Mouse (Mus musculus): ENCODE measurements around the gene Klhl28. TPM values are rescaled to one million over a fixed set of nuclear protein-coding genes. Genes with fewer than 3 reads are reported as not detected.
A peak's percentile ranks its signal among the peaks of the same experiment; 100 is the strongest.

Gene Klhl28
- polyA plus RNA-seq (2014; fragmentation: Nextera tagmentation; extraction: Ambion mirVana), result 12.3 and 15.0 TPM in 2 replicates

- peak within 1 kb of the TSS; percentile 93 for H3K4me2 ChIP-seq (ENCODE audit: low read length)
- H3K36me3 ChIP-seq (ENCODE audit: control insufficient read depth, insufficient read depth, low read length), result no peaks in the 10 kb centered on the region
- peak; percentile 98 for DNase-seq (ENCODE audit: low spot score)
- H3K9me3 ChIP-seq (ENCODE audit: control insufficient read depth, low read length), result no peaks in the 10 kb centered on the region
- peak; percentile 100 for ATAC-seq (replicated peaks; ENCODE audit: low FRiP score, low TSS enrichment, low read depth)
- H3K27me3 ChIP-seq (replicated peaks; ENCODE audit: control insufficient read depth, insufficient read depth, low read length), result no peaks in the 10 kb centered on the region
- peak within 1 kb of the TSS; percentile 88 for H3K27ac ChIP-seq (ENCODE audit: low read depth)
- under 1% methylated on average over 45 of the region's 45 CpGs for WGBS
- peak within 1 kb of the TSS; percentile 92 for H3K4me3 ChIP-seq (ENCODE audit: low read depth, low read length)
- H3K9ac ChIP-seq (ENCODE audit: low read length), result peak within 1 kb of the TSS; percentile 86
- H3K4me1 ChIP-seq (replicated peaks; ENCODE audit: control insufficient read depth, insufficient read depth, low read length), result peaks cover 18% of the 10 kb centered on the region
Observed at GRCm38 (mm10) chr12:64965124-64966026, at the start of gene Klhl28, which contains the start of gene Togaram1. Gene Klhl28, minus strand, starts transcription at chr12:64965534. Gene Togaram1, plus strand, starts transcription at chr12:64965804.

GRCm38 (mm10) chr12:65007725-65008124 lies 42.4 kb upstream of the Klhl28 start:
- Histone ChIP-seq H3K4me1 (replicated peaks; ENCODE audit: control insufficient read depth, insufficient read depth, low read length) (no peaks in the 10 kb centered on the region), H3K4me3 (ENCODE audit: low read depth, low read length) (no peak overlapping the region), H3K27me3 (replicated peaks; ENCODE audit: control insufficient read depth, insufficient read depth, low read length) (no peaks in the 10 kb centered on the region), H3K4me2 (ENCODE audit: low read length) (no peak overlapping the region), H3K36me3 (ENCODE audit: control insufficient read depth, insufficient read depth, low read length) (peaks cover 87% of the 10 kb centered on the region), H3K9ac (ENCODE audit: low read length) (no peak overlapping the region), H3K9me3 (ENCODE audit: control insufficient read depth, low read length) (no peaks in the 10 kb centered on the region), H3K27ac (ENCODE audit: low read depth) (no peak overlapping the region)
- ATAC-seq (replicated peaks; ENCODE audit: low FRiP score, low TSS enrichment, low read depth) (no peak), DNase-seq (ENCODE audit: low spot score) (no peak)
- 86% methylated on average over 3 of the region's 3 CpGs for WGBS

- Histone ChIP-seq H3K4me3 (ENCODE audit: low read depth, low read length) (no peak overlapping the region), H3K27ac (ENCODE audit: low read depth) (no peak overlapping the region), H3K9me3 (ENCODE audit: control insufficient read depth, low read length) (no peaks in the 10 kb centered on the region), H3K4me2 (ENCODE audit: low read length) (no peak overlapping the region), H3K27me3 (replicated peaks; ENCODE audit: control insufficient read depth, insufficient read depth, low read length) (no peaks in the 10 kb centered on the region), H3K4me1 (replicated peaks; ENCODE audit: control insufficient read depth, insufficient read depth, low read length) (no peaks in the 10 kb centered on the region), H3K9ac (ENCODE audit: low read length) (no peak overlapping the region), H3K36me3 (ENCODE audit: control insufficient read depth, insufficient read depth, low read length) (peaks cover 54% of the 10 kb centered on the region)
- no peak for ATAC-seq (replicated peaks; ENCODE audit: low FRiP score, low TSS enrichment, low read depth)
- no peak for DNase-seq (ENCODE audit: low spot score)
- 90% methylated on average over 1 of the region's 1 CpGs for WGBS
Observed at GRCm38 (mm10) chr12:64977518-64977917, 12.2 kb upstream of the Klhl28 start.

- no peak for DNase-seq (ENCODE audit: low spot score)
- H3K9me3 ChIP-seq (ENCODE audit: control insufficient read depth, low read length), result no peaks in the 10 kb centered on the region
- H3K4me1 ChIP-seq (replicated peaks; ENCODE audit: control insufficient read depth, insufficient read depth, low read length), result peaks cover 8% of the 10 kb centered on the region
- no peak overlapping the region for H3K4me2 ChIP-seq (ENCODE audit: low read length)
- no peaks in the 10 kb centered on the region for H3K27me3 ChIP-seq (replicated peaks; ENCODE audit: control insufficient read depth, insufficient read depth, low read length)
- peaks cover 44% of the 10 kb centered on the region for H3K36me3 ChIP-seq (ENCODE audit: control insufficient read depth, insufficient read depth, low read length)
- ATAC-seq (replicated peaks; ENCODE audit: low FRiP score, low TSS enrichment, low read depth), result no peak
- H3K4me3 ChIP-seq (ENCODE audit: low read depth, low read length), result no peak overlapping the region
- WGBS, result 44% methylated on average over 1 of the region's 1 CpGs
- H3K27ac ChIP-seq (ENCODE audit: low read depth), result no peak overlapping the region
- no peak overlapping the region for H3K9ac ChIP-seq (ENCODE audit: low read length)
Observed at GRCm38 (mm10) chr12:64976191-64976590, 10.9 kb upstream of the Klhl28 start.

GRCm38 (mm10) chr12:64975558-64975957 lies 10.2 kb upstream of the Klhl28 start:
- Histone ChIP-seq H3K9me3 (ENCODE audit: control insufficient read depth, low read length) (no peaks in the 10 kb centered on the region), H3K9ac (ENCODE audit: low read length) (no peak overlapping the region), H3K36me3 (ENCODE audit: control insufficient read depth, insufficient read depth, low read length) (peaks cover 41% of the 10 kb centered on the region), H3K4me1 (replicated peaks; ENCODE audit: control insufficient read depth, insufficient read depth, low read length) (peaks cover 11% of the 10 kb centered on the region), H3K4me3 (ENCODE audit: low read depth, low read length) (no peak overlapping the region), H3K4me2 (ENCODE audit: low read length) (no peak overlapping the region), H3K27ac (ENCODE audit: low read depth) (no peak overlapping the region), H3K27me3 (replicated peaks; ENCODE audit: control insufficient read depth, insufficient read depth, low read length) (no peaks in the 10 kb centered on the region)
- 53% methylated on average over 6 of the region's 6 CpGs for WGBS
- ATAC-seq (replicated peaks; ENCODE audit: low FRiP score, low TSS enrichment, low read depth) (no peak), DNase-seq (ENCODE audit: low spot score) (no peak)

GRCm38 (mm10) chr12:64972063-64972462 lies 6.7 kb upstream of the Klhl28 start:
- DNase-seq (ENCODE audit: low spot score), result no peak
- Histone ChIP-seq H3K27ac (ENCODE audit: low read depth) (no peak overlapping the region), H3K9me3 (ENCODE audit: control insufficient read depth, low read length) (no peaks in the 10 kb centered on the region), H3K4me2 (ENCODE audit: low read length) (no peak overlapping the region), H3K4me3 (ENCODE audit: low read depth, low read length) (no peak overlapping the region), H3K4me1 (replicated peaks; ENCODE audit: control insufficient read depth, insufficient read depth, low read length) (peaks cover 25% of the 10 kb centered on the region), H3K27me3 (replicated peaks; ENCODE audit: control insufficient read depth, insufficient read depth, low read length) (no peaks in the 10 kb centered on the region), H3K36me3 (ENCODE audit: control insufficient read depth, insufficient read depth, low read length) (peaks cover 10% of the 10 kb centered on the region; the same call in 1 of the 2 replicates), H3K9ac (ENCODE audit: low read length) (no peak overlapping the region)
- ATAC-seq (replicated peaks; ENCODE audit: low FRiP score, low TSS enrichment, low read depth), result 0 out of 2 replicates have a peak, but pooled peaks have one; percentile 21
- 67% methylated on average over 6 of the region's 6 CpGs for WGBS

GRCm38 (mm10) chr12:64971399-64971798 lies 6.1 kb upstream of the Klhl28 start:
- Histone ChIP-seq H3K36me3 (ENCODE audit: control insufficient read depth, insufficient read depth, low read length) (0 out of 2 replicates have a peak, but pooled peaks cover 4% of the 10 kb centered on the region), H3K9me3 (ENCODE audit: control insufficient read depth, low read length) (no peaks in the 10 kb centered on the region), H3K4me1 (replicated peaks; ENCODE audit: control insufficient read depth, insufficient read depth, low read length) (peaks cover 25% of the 10 kb centered on the region), H3K27ac (ENCODE audit: low read depth) (no peak overlapping the region), H3K4me3 (ENCODE audit: low read depth, low read length) (no peak overlapping the region), H3K4me2 (ENCODE audit: low read length) (0 out of 2 replicates have a peak overlapping the region, but pooled peaks have one; percentile 7), H3K27me3 (replicated peaks; ENCODE audit: control insufficient read depth, insufficient read depth, low read length) (no peaks in the 10 kb centered on the region), H3K9ac (ENCODE audit: low read length) (no peak overlapping the region)
- DNase-seq (ENCODE audit: low spot score) (no peak), ATAC-seq (replicated peaks; ENCODE audit: low FRiP score, low TSS enrichment, low read depth) (no peak)

- Histone ChIP-seq H3K36me3 (ENCODE audit: control insufficient read depth, insufficient read depth, low read length) (0 out of 2 replicates have a peak, but pooled peaks cover 4% of the 10 kb centered on the region), H3K4me3 (ENCODE audit: low read depth, low read length) (peak overlapping the region; percentile 92), H3K27me3 (replicated peaks; ENCODE audit: control insufficient read depth, insufficient read depth, low read length) (no peaks in the 10 kb centered on the region), H3K27ac (ENCODE audit: low read depth) (no peak overlapping the region), H3K9ac (ENCODE audit: low read length) (peak overlapping the region; percentile 86), H3K4me1 (replicated peaks; ENCODE audit: control insufficient read depth, insufficient read depth, low read length) (peaks cover 31% of the 10 kb centered on the region), H3K9me3 (ENCODE audit: control insufficient read depth, low read length) (no peaks in the 10 kb centered on the region), H3K4me2 (ENCODE audit: low read length) (peak overlapping the region; percentile 73)
- no peak for ATAC-seq (replicated peaks; ENCODE audit: low FRiP score, low TSS enrichment, low read depth)
- WGBS, result 3% methylated on average over 2 of the region's 2 CpGs
- no peak for DNase-seq (ENCODE audit: low spot score)
Observed at GRCm38 (mm10) chr12:64968067-64968466, 2.7 kb upstream of the Klhl28 start.
